Mouse (Mus musculus) c-Kit-negative CD71-positive TER-119-positive erythroid progenitor cells, embryonic 14.5 days (primary cell): ENCODE results near the gene Slc11a2.

Experiments
- DNase-seq: peaks from one replicate; pipeline ENCODE4 v3.0.0-alpha.2; 2013; ENCODE audit warnings: low read depth, low spot score

Gene Slc11a2

DNA sequence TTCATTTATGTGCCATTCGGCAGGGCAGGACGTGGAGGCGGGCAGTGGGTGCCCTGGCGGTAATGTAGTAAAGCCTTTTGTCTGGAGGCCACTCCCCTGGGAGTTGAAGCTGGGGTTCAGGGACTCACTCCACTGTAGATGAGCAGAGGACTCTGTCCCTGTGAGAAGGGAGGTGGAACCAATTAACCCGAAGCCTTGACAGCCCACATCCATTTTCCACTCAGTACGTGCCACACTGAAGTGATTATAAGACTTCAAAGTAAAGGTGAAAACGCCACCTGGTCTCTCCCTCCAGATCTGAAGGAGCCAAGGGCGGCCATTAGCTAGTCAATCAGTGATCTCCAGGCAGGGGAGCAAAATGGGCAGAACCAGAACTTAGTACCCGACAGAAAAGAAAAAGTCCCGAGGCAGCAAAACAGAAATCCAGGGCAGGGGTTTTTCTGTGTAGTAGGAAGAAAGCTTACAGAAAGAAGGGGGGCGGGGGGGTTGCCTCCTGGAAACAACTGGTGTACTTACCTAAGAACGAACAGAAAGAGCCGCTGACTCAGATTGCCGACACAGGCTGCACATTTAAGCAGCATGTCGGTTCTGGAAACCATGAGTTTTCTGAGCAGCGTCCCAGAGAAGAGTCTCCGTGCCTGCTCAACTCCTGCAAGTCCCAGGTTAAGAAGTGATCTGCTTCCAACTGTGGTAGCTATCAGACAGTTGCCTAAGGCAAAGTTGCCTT lies at the start of gene Slc11a2:
Gene Slc11a2, minus strand, starts transcription at position 677 of the 727 bp plus-strand sequence.
- no peak for DNase-seq

DNA sequence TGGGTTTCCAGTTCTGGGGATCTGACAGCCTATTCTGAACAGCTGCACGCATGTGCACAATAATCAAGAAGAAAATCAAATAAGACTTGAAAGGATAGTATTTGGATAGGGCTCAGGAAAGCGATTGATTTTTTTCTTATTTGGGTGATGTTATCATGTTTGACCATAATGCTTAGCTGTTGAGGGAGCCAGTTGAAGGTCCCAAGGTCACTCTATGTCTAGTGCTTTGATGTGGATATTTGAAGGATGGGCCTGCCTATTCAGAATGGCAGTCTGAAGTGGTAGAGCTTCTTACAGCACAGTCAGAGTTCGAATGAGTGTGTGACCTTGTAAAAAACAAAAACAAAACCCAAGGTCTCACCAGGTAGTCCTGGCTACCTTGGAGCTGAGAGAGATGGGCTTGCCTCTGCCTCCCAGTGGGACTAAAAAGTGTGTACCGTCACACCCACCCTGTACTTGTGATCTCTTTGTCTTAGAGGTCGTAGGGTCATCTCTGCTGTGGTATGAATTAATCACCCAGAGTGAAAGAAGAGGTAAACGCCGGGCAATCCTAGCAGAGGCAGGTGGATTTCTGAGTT lies 49.1 kb upstream of the Slc11a2 start:
- DNase-seq = no peak

DNA sequence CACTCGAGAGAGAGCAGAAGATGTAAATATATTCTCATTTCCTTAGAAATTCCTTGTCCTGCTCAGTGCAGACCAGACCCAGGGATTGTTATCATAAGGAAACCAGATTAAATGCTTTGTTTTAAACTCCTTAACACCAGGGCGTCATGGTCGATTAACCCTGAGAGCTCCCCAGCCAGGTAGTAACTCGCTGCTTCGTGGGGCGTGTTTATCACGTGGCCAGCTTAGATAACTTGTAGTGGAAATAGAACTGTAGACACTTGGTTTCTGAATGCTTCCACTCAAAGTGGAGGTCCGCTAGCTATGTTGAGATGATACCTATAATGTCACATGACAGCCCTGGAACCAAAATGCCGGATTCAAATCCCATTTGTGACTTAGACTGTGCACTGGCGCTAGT lies 45.2 kb upstream of the Slc11a2 start:
- no peak for DNase-seq

DNA sequence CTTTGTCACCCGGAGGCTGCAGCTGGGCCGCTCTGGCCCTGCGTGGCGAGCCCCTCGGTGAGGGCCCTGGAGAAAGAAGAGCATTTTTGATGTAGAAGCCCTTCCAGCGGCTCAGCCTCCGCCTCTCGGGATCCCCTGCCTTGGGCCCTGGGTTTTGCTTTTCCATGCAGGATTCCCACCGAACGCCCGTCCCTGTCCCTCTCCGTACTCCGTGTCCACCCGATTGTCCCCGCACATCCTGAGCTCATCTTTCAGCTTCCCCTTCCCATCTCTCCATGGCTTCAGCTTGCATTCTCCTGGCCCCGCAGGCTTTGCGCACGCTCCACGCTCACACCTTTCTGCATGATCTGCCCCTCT lies 44.3 kb upstream of the Slc11a2 start:
- DNase-seq = no peak

DNA sequence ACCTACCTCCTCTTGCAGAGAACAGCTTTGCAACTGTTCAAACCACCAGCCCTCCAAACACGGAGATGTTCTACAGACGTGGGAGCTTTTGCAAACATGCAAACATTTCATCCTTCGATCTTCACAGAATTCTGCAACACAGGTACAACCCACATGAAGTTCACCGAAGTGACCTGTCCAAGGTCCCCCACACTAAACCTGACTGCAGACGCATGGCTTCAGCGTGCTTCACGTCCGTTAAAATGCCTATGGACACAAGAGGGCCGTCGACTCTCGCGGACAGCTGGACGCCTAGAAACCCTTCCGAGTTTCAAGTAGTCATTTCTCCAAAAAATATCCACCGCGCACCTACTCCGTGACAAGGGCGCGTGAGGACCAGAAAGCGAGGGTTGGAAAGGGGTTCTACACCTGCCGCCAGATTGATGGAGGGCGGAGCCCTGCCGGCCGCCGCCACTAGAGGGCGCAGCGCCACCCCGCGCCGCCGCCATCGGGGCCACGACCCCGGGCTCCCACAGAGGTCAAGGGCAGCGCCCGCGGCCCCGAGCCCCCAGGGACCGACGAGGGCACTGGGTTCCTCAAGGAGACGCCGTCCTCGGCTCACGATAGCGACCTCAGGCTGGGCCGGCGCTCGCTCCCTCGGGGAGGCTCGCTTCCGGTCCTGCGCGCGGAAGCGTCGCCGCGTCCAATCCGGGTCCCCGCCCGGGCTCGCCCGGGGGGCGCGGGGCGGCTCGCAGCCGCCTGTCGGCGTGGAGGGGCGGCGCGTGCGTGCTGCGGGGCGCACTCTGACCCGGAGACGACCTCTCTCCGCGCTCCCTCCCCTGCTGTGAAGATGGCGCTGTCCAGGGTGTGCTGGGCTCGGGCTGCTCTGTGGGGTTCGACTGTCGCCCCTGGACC lies 43.7 kb upstream of the Slc11a2 start, which contains the start of gene Letmd1:
Gene Letmd1, plus strand, starts transcription at position 729 of the 894 bp plus-strand sequence.
- peak; percentile 53 for DNase-seq

DNA sequence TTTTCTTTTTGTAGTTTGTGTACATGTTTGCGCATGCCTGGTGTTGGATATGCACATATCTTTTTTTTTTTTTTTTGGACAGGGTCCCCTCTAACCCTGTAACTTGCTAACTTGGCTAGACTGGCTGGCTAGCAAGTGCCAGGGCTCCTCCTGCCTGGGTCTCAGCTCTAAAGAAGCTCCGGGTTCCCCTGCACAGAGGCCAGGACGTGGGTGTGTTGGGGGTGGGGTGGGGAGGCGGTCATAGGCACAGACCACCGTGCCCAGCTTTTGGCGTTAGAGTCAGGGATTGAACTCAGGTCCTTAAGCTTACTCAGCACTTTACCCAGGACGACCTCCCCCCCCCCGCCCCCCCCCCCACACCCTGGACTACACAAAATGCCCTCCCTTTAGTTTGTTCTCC lies 42.9 kb upstream of the Slc11a2 start:
- no peak for DNase-seq

DNA sequence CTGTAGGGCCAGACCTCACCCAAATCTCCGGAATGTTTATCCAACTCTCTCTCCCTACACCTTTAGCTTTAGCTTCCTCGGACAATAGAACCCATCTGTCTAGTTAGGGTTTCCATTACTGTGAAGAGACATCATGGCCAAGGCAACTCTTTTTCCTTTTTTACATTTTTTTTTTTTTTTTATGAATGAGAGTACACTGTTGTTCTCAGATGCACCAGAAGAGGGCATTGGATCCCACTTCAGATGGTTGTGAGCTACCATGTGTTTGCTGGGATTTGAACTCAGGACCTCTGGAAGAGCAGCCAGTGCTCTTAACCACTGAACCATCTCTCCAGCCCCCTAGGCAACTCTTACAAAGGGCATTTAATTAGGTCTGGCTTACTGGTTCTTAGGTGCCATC lies 40.6 kb upstream of the Slc11a2 start:
- no peak for DNase-seq

DNA sequence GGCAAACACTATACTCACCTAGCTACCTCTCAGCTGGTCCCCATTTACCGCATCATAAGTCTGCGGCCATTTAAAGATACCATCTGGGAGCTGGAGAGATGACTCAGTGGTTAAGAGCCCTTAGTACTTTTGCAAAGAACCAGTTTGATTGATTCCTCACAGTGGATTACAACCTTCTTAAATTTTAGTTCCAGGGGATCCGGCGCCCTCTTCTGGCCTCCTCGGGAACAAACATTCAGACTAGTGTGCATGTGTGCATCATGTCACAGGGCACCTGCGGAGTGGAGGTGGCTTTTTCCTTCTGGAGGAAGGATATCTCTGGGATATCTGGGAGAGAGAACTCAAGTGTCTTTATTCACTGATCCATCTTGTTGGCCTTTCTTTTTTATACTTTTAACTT lies 38.8 kb upstream of the Slc11a2 start:
- DNase-seq = peak; percentile 46

DNA sequence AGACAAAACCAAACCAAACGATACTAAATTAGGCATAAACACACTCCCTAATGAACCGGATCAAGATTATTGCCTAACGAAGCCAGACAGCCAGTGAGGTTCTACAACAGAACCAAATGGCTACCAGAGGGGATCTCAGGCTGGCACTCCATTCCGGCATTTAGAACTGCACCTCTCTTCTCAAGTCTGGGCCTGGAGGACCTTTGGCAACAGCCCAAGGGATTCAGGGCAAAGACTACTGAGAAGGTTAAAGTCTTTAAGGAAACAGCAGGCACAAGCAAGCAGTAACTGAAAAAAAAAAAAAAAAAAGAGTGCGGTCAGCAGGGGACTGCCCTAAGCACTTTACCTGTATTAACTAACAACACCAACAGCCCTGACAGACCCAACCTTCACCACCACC lies 37.2 kb upstream of the Slc11a2 start:
- DNase-seq = no peak

DNA sequence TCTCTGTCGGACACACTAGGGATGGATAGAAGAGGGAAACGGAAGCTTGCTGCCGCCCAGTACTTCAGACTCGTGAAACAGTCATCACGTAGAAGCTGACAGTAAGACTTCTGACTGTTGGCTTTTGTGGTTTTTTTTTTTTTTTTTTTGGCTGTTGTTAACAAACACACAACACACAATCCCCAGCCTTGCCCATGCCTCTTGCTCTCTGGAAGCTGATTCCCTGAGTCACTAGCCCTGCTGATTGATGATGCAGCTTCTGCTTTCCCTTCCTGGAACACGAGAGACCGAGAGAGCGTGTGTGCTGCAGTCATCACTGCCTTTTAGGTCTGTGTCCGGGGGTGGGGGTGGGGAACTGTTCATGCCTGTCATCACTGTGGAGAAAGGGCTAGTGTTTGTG lies 36.8 kb upstream of the Slc11a2 start:
- DNase-seq = no peak

DNA sequence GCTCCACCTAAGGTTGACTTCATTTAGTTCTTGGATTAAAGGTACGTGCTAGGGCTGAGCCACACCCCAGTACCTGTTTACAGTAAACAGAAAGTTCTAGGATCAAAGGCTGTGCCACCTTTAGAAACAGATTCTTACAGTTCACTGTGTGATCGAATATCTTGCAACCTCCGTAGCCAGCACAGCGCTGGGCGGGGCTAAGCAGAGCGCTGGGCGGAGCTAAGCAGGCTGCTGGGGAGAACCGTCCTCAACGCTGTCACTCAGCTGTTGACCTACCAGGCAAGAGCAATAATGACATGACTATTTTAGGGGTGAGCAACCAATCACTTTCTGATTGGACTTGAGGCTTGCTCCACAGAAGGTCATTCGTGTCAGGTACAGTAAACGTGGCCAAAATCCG lies 36.1 kb upstream of the Slc11a2 start:
- no peak for DNase-seq

DNA sequence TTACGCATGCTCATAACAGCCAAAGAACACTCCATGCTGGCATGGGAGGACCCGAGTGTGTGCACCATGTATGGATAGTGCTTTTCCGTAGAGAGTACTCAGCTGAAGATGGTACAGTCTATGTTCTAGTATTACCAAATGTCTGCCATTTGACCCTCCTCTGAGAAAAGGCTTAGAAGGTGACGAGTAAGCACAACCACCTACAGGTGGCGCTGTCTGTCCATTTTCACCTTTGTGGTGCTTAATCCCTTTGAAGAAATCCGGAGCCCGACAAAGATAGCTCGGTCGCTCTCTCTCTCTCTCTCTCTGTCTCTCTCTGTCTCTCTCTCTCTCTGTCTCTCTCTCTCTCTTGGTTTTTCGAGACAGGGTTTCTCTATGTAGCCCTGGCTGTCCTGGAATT lies 33.2 kb upstream of the Slc11a2 start:
- DNase-seq = peak; percentile 63

DNA sequence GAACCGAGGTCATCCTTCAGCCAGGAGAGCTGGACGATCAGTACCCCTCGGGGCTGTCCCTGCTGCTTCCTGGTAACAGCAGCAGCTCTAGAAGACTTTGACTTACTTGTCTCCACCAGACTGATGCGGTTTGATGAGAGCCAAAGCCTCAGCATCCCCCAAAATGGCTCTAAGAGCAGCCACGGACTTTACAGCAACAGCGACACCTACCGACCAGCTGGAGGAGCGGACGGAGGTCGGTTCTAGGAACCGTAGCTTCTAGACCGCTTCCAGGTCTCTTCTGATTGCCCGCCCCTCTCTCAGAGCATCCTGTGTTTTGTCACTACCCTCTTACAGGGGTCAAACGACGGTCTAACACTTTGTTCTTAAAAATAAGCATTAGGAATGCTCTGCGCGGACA lies 32.5 kb upstream of the Slc11a2 start:
- DNase-seq = peak; percentile 69

DNA sequence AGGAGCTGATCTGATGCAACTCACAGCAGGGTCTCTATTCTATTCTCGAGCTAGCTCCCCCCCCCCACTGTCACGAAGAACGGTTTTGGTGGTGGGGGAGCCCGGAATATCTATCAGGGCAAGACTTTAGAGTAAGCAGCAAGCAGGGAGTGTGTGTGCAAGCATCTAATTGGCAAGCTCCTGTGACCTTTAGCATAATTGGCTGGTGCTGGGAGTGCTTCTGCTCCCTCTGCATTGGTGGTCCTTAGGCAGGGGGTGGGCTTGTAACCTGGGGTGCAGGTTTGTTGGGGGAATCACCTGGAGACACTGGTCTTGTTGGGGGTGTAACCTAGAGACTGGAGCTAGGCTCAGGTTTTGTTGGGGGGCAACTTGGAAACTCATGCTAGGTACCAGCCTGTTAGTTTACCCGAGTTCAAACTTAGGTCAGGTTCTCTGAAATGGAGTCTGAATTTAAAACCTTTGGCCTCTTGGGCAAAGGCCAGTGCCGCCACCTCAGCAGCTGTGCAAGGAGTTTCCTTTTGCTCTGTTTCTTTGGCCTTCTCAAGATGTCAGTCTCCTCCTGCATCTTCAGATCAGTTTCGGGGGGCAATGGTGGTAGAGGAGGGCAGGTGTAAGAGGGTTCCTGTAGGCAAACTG lies 31.6 kb upstream of the Slc11a2 start:
- DNase-seq = no peak

DNA sequence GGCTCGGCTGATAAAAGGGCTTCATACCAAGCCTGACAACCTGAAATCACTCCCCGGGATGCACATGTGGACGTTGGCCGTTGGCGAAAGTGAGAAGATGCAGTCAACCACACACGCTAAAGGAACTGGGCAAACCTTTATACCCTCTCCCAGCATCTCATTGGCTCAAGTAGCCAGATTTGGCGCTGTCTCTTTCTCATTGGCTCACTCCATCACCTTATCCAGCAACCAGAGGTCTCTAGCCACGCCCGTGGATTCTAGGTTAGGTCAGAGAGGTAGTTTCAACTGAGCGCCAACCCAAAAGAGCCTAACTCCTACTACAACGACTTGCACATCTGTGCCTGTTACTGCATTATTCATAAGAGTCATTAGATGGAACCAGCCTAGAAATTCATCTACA lies 27.6 kb upstream of the Slc11a2 start:
- no peak for DNase-seq

DNA sequence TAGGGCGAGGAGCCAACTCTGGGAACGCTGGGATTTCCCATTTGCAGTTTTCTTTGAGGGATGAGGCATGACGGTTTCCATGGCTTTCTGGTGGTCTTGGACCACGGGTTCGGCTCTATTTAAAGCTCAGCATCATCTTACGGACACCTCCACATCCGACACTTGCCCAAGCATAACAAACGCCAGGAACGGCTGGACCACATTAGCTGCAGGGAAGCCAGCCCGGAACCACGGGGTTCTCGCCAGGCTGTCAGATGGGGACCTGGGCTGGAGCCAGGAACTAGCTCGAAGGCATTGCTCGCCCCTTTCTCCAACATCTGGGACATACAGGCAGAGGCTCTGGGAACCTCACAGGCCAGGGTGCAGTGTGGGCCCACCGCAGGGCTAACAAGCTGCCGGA lies 26.4 kb upstream of the Slc11a2 start:
- no peak for DNase-seq

DNA sequence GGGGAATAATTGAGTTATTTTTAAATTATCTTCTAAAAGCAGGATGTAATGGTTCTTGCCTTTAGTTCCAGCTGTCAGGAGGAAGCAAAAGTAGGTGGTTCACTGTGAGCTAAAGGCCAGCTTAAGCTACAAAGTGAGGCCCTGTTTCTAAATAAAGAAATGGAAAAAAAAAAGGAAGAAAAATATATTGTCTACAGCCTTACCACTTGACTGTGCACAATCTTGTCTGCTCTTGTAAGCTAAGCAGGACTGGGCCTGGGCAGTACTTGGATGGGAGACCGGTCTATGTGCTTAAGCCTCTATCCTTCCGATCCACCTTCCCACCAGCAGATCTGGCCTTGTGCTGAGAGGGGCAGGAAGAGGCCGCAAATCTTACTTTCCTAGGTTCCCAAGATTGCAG lies 24.6 kb upstream of the Slc11a2 start:
- DNase-seq = no peak

DNA sequence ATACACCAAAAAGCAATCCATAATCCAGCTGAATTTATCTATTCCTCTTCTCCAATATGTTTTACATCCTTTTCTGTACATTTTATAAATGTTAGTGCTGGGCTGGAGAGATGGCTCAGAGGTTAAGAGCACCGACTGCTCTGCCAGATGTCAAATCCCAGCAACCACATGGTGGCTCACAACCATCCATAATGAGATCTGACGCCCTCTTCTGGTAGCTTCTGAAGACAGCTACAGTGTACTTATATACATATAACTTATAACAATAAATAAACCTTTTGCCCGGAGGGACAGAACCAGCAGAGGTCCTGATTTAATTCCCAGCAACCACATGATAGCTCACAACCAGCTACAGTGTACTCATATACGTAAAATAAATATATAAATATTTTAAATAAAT lies 23.7 kb upstream of the Slc11a2 start:
- DNase-seq = no peak

DNA sequence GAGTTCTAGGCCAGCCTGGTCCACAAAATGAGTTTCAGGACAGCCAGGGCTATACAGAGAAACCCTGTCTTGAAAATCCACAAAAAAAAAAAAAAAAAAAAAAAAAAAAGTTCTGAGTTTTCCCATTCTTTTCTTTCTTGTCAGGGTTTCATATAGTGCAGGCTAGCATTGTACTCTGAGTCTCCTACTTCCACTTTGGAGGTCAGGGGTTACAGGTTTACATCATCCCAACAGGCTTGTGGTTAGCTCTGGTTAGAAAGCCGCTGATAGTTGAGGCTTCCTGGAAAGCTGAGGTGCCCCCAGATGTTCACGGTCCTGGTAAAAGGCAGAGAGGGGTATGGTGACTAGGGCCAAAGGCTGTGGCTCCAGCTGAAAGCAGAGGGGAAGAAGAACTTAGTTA lies 22.0 kb upstream of the Slc11a2 start:
- DNase-seq = no peak

DNA sequence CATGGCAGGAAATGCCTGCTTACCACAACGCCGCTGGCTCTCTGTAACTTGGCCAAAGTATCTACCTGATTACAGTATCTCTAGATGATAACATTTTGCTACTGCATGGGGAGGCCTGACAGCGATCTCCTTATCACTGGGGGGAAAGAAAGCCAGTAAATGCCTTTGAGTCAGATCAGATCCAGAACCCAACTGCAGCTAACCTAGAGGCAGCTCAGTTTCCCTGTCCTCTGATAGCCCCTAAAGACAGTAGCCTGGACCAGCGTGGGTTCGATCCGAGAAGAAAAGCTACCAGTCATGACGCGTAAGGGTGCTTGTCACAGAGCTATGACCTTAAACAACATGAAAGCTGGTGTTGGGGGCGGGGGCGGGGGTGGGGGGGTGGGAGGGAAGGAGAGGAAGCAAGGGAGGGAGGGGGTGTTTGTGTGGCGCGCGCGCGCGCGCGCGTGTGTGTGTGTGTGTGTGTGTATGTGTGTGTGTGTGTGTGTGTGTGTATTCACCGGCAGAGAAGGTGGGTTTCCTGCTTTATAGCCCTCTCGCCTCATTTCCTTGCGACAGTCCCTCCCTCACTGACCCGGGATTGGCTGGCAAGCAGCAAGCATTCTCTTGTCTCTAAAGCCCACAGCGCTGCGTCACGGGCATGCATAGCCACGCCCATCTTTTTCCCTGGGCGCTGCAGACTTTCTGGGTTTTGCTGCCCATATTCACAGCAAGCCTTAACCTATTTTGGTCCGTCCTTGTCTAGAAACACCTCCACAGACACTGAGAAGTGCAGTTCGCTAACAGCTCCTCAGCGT lies 18.5 kb upstream of the Slc11a2 start:
- no peak for DNase-seq

DNA sequence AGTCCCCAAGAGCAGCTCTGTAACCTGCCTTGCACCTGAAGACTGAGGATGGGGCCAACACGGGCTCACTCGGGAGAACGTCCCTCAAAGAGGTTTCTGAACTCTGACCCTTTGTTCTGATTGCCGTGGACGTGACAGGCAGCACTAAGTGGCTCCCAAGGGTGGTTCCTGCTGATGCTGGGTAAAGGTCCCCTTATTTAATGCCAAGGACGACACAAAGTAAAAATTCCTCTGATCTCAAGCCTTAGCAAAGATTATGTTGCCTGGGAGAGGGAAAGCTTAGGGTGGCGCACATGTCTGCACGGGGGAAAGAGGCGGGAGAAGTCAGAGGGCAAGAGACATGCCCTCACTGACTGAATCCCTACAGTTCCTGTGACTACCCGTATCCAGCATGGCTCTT lies 11.6 kb upstream of the Slc11a2 start:
- DNase-seq = no peak
